Mouse (Mus musculus) heart, embryonic 16.5 days (tissue): ENCODE measurements at regions not wholly inside any gene's neighbourhood (a gene's known extent, or its start where the extent isn't known, plus 50 kb on each side); places are given as distances from the start of the nearest gene placed in this dataset.

Source experiments
- ATAC-seq: fragments of 200-750 bp; cut with Nextera tagmentation; replicated peaks from 2 replicates; pipeline ENCODE4 v1.8.0; 2017; ENCODE audit warnings: moderate number of reproducible peaks; ENCODE audit not compliant: insufficient read depth, low FRiP score; ENCODE audit errors: extremely low read depth
- H3K27ac ChIP-seq: fragments of 300-500 bp; sonication (generic); 2 replicates; pipeline ENCODE4 v1.5.1; 2014; ENCODE audit warnings: mild to moderate bottlenecking, low read length, control low read depth, moderate library complexity
- H3K27me3 ChIP-seq: fragments of 300-500 bp; sonication (generic); 2 replicates; pipeline ENCODE4 v1.6.1; 2014; ENCODE audit warnings: low read length, mixed read lengths; ENCODE audit not compliant: control insufficient read depth, insufficient read depth
- H3K36me3 ChIP-seq: fragments of 300-500 bp; sonication (generic); 2 replicates; pipeline ENCODE4 v1.6.1; 2014; ENCODE audit not compliant: control insufficient read depth, insufficient read depth
- H3K4me1 ChIP-seq: fragments of 300-500 bp; sonication (generic); 2 replicates; pipeline ENCODE4 v1.6.1; 2014; ENCODE audit warnings: low read length, mixed read lengths; ENCODE audit not compliant: control insufficient read depth, insufficient read depth
- H3K4me2 ChIP-seq: fragments of 300-500 bp; sonication (generic); 2 replicates; pipeline ENCODE4 v1.6.1; 2014; ENCODE audit warnings: low read depth, mild to moderate bottlenecking, control low read depth, low read length
- H3K4me3 ChIP-seq: fragments of 300-500 bp; sonication (generic); 2 replicates; pipeline ENCODE4 v1.5.1; 2014; ENCODE audit warnings: mild to moderate bottlenecking, control low read depth, low read length
- H3K9ac ChIP-seq: fragments of 300-500 bp; sonication (generic); 2 replicates; pipeline ENCODE4 v1.6.1; 2014; ENCODE audit warnings: low read length, control low read depth
- H3K9me3 ChIP-seq: fragments of 300-500 bp; sonication (generic); replicated peaks from 2 replicates; pipeline ENCODE4 v1.6.1; 2016; ENCODE audit warnings: low read length; ENCODE audit not compliant: control insufficient read depth
- WGBS: fragments of 180-500 bp; shearing (Covaris S2); extraction: QIAGEN DNeasy Blood & Tissue Kit; methylation state at CpG from one replicate; pipeline ENCODE4 v1.1.7; 2014; 5-methylcytosine and 5-hydroxymethylcytosine counted together

GRCm38 (mm10) chr15:68811041-68811440 is 2310.3 kb upstream of the Lrrc6 start:
- no peaks in the 10 kb centered on the region for H3K9me3 ChIP-seq
- no peak overlapping the region for H3K4me2 ChIP-seq
- WGBS = 79% methylated on average over 4 of the region's 4 CpGs
- no peak overlapping the region for H3K27ac ChIP-seq
- H3K27me3 ChIP-seq = no peaks in the 10 kb centered on the region
- H3K9ac ChIP-seq = no peak overlapping the region
- H3K4me3 ChIP-seq = no peak overlapping the region
- no peak for ATAC-seq
- no peaks in the 10 kb centered on the region for H3K36me3 ChIP-seq
- no peaks in the 10 kb centered on the region for H3K4me1 ChIP-seq

- Histone ChIP-seq H3K27me3 (no peaks in the 10 kb centered on the region), H3K4me3 (no peak overlapping the region), H3K27ac (no peak overlapping the region), H3K9ac (no peak overlapping the region), H3K4me2 (no peak overlapping the region), H3K36me3 (no peaks in the 10 kb centered on the region), H3K4me1 (no peaks in the 10 kb centered on the region), H3K9me3 (no peaks in the 10 kb centered on the region)
- 71% methylated on average over 6 of the region's 6 CpGs for WGBS
- ATAC-seq = no peak
These were observed 2309.9 kb upstream of the Lrrc6 start for GRCm38 (mm10) chr15:68810593-68810992.

- H3K36me3 ChIP-seq = no peaks in the 10 kb centered on the region
These were observed 2307.5 kb upstream of the Lrrc6 start for GRCm38 (mm10) chr15:68808175-68808574.

GRCm38 (mm10) chr15:68804254-68804653 is 2303.5 kb upstream of the Lrrc6 start:
- Histone ChIP-seq H3K27ac (no peak overlapping the region), H3K27me3 (no peaks in the 10 kb centered on the region), H3K9me3 (no peaks in the 10 kb centered on the region), H3K4me2 (no peak overlapping the region), H3K4me1 (no peaks in the 10 kb centered on the region), H3K9ac (no peak overlapping the region), H3K36me3 (no peaks in the 10 kb centered on the region), H3K4me3 (no peak overlapping the region)
- no peak for ATAC-seq
- 98% methylated on average over 1 of the region's 1 CpGs for WGBS

More at GRCm38 (mm10) chr15:68808175-68808574, 2307.5 kb upstream of the Lrrc6 start:
- no peak overlapping the region for H3K9ac ChIP-seq
- H3K9me3 ChIP-seq = no peaks in the 10 kb centered on the region
- H3K27me3 ChIP-seq = no peaks in the 10 kb centered on the region
- no peak overlapping the region for H3K27ac ChIP-seq
- ATAC-seq = no peak
- no peak overlapping the region for H3K4me3 ChIP-seq
- WGBS = 83% methylated on average over 1 of the region's 1 CpGs
- H3K4me2 ChIP-seq = no peak overlapping the region
- H3K4me1 ChIP-seq = no peaks in the 10 kb centered on the region

- ATAC-seq = no peak
- Histone ChIP-seq H3K4me1 (no peaks in the 10 kb centered on the region), H3K4me2 (no peak overlapping the region), H3K27ac (no peak overlapping the region), H3K27me3 (no peaks in the 10 kb centered on the region), H3K9ac (no peak overlapping the region), H3K9me3 (no peaks in the 10 kb centered on the region), H3K36me3 (no peaks in the 10 kb centered on the region), H3K4me3 (no peak overlapping the region)
- WGBS = 58% methylated on average over 4 of the region's 4 CpGs
These were observed 2301.1 kb upstream of the Lrrc6 start for GRCm38 (mm10) chr15:68801763-68802162.

GRCm38 (mm10) chr15:68797406-68797805 is 2296.7 kb upstream of the Lrrc6 start:
- no peak overlapping the region for H3K4me2 ChIP-seq
- no peak overlapping the region for H3K4me3 ChIP-seq
- H3K9ac ChIP-seq = no peak overlapping the region
- no peaks in the 10 kb centered on the region for H3K27me3 ChIP-seq
- no peak for ATAC-seq
- 66% methylated on average over 2 of the region's 2 CpGs for WGBS
- H3K36me3 ChIP-seq = no peaks in the 10 kb centered on the region
- no peaks in the 10 kb centered on the region for H3K4me1 ChIP-seq
- H3K27ac ChIP-seq = no peak overlapping the region
- H3K9me3 ChIP-seq = no peaks in the 10 kb centered on the region

- Histone ChIP-seq H3K27me3 (no peaks in the 10 kb centered on the region), H3K4me2 (no peak overlapping the region), H3K9me3 (no peaks in the 10 kb centered on the region), H3K9ac (no peak overlapping the region), H3K36me3 (no peaks in the 10 kb centered on the region), H3K27ac (no peak overlapping the region), H3K4me1 (no peaks in the 10 kb centered on the region), H3K4me3 (no peak overlapping the region)
- ATAC-seq = no peak
- 49% methylated on average over 4 of the region's 4 CpGs for WGBS
These were observed 2294.7 kb upstream of the Lrrc6 start for GRCm38 (mm10) chr15:68795239-68795960.

- no peak for ATAC-seq
- no peak overlapping the region for H3K4me3 ChIP-seq
- H3K9me3 ChIP-seq = no peaks in the 10 kb centered on the region
- no peak overlapping the region for H3K27ac ChIP-seq
- H3K36me3 ChIP-seq = no peaks in the 10 kb centered on the region
- H3K4me2 ChIP-seq = no peak overlapping the region
- peaks cover 5% of the 10 kb centered on the region for H3K4me1 ChIP-seq
- no peaks in the 10 kb centered on the region for H3K27me3 ChIP-seq
- 71% methylated on average over 1 of the region's 1 CpGs for whole genome bisulfite sequencing
- no peak overlapping the region for H3K9ac ChIP-seq
These were observed 2259.2 kb upstream of the Lrrc6 start for GRCm38 (mm10) chr15:68759948-68760347.

GRCm38 (mm10) chr15:68755255-68755654 is 2254.5 kb upstream of the Lrrc6 start:
- H3K36me3 ChIP-seq = no peaks in the 10 kb centered on the region
- ATAC-seq = 0 out of 2 replicates have a peak, but pooled peaks have one; percentile 52
- WGBS = 46% methylated on average over 1 of the region's 1 CpGs
- H3K27ac ChIP-seq = 0 out of 2 replicates have a peak overlapping the region, but pooled peaks have one; percentile 2
- H3K4me3 ChIP-seq = no peak overlapping the region
- no peaks in the 10 kb centered on the region for H3K9me3 ChIP-seq
- no peak overlapping the region for H3K9ac ChIP-seq
- no peaks in the 10 kb centered on the region for H3K27me3 ChIP-seq
- peaks cover 8% of the 10 kb centered on the region for H3K4me1 ChIP-seq
- no peak overlapping the region for H3K4me2 ChIP-seq
